10 mouse cellular contexts compared by ENCODE assay signal in the genomic region with DNA sequence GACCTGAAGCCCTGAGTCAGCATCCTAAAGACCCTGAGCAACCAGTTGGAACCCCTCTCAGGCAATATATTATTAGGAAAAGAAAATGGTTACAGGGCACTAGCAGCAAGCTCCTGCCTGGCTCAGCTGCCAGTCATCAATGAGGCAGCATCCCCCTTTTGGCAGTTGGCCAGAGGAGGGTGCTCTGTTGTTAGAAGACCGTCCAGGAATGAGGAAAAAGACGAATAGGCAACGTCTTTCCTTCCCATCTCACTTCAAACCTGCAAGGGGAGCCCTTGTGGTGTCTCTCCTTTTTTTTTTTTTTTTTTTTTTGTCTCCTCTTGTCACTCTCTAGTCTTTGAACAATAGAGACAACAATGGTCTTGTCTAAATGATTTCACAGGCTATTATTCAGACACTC.
A peak's percentile ranks its signal among the peaks of the same experiment; 100 is the strongest.
DNase-seq lines count a peak whose midpoint lies in the region; ATAC-seq and TF ChIP-seq lines count a peak whose summit lies in the region.
"Had no signal": no experiment of that assay in that cellular context is flagged by ENCODE, and none has a peak within 500 bp of the region (broad histone marks: within the 10 kb centered on the region; RNA-seq: fewer than 3 reads in every experiment).

No protein-coding gene starts in this region.

- H3K4me2 ChIP-seq in kidney, embryonic 16.5 days (replicated peaks; ENCODE audit: low read depth, low read length): no peak overlapping the region
- no peak overlapping the region for H3K4me2 ChIP-seq in embryonic facial prominence, embryonic 11.5 days (ENCODE audit: low read depth, low read length)
- H3K4me2 ChIP-seq in midbrain, embryonic 13.5 days (replicated peaks): no peak overlapping the region
- no peak overlapping the region for H3K4me2 ChIP-seq in intestine, embryonic 15.5 days (replicated peaks)
- H3K4me2 ChIP-seq: embryonic facial prominence, embryonic 13.5 days had no signal

- DNase-seq in kidney, postnatal 10 days: peak; percentile 15
- no peak for DNase-seq in ES-E14 (ENCODE audit: low read depth, low spot score)
- DNase-seq in embryonic facial prominence, embryonic 11.5 days (ENCODE audit: low spot score): peak; percentile 35
- no peak for DNase-seq in layer of hippocampus, adult 2 months (ENCODE audit: low spot score in 2 of 2)
- DNase-seq: kidney, adult 8-10 months had no signal

- no peak overlapping the region for H3K27ac ChIP-seq in kidney, embryonic 16.5 days (ENCODE audit: low read length)
- H3K27ac ChIP-seq in ES-E14 (ENCODE audit: insufficient read depth, low read depth, low read length, poor library complexity, severe bottlenecking): no peak overlapping the region
- H3K27ac ChIP-seq in embryonic facial prominence, embryonic 11.5 days (replicated peaks; ENCODE audit: low read depth, low read length): no peak overlapping the region
- no peak overlapping the region for H3K27ac ChIP-seq in midbrain, embryonic 13.5 days
- H3K27ac ChIP-seq in intestine, embryonic 15.5 days: no peak overlapping the region
- H3K27ac ChIP-seq in layer of hippocampus, adult 2 months: no peak overlapping the region
- H3K27ac ChIP-seq: embryonic facial prominence, embryonic 13.5 days had no signal

- no peak for TF ChIP-seq CTCF in layer of hippocampus, adult 2 months (conservative IDR thresholded peaks at IDR 0.05)

- in situ Hi-C loops in ES-E14 (cut with MboI; ENCODE audit: low sequenced_read_pairs in 2 of 2, unreplicated experiment in 2 of 2): no loop called here

- ATAC-seq in kidney, embryonic 16.5 days (ENCODE audit: low FRiP score, low TSS enrichment): no peak
- no peak for ATAC-seq in embryonic facial prominence, embryonic 11.5 days (replicated peaks; ENCODE audit: insufficient number of reproducible peaks, low FRiP score, low TSS enrichment, low read depth)
- peak; percentile 66; the same call in 1 of the 2 replicates for ATAC-seq in midbrain, embryonic 13.5 days
- no peak for ATAC-seq in intestine, embryonic 15.5 days
- ATAC-seq in granulocyte monocyte progenitor cell, adult 5-6 weeks (replicated peaks; ENCODE audit: poor library complexity, severe bottlenecking): no peak

- H3K4me1 ChIP-seq in kidney, embryonic 16.5 days (ENCODE audit: insufficient read depth, low read length): no peaks in the 10 kb centered on the region
- H3K4me1 ChIP-seq in ES-E14 (ENCODE audit: control insufficient read depth in 2 of 2, insufficient read depth in 2 of 2, low read length in 2 of 2, poor library complexity in 1 of 2): peaks cover 0 to 3% of the 10 kb centered on the region in 2 experiments; a peak in 1 of 4 replicates
- H3K4me1 ChIP-seq in embryonic facial prominence, embryonic 11.5 days (ENCODE audit: control insufficient read depth, insufficient read depth, low read length): no peaks in the 10 kb centered on the region
- H3K4me1 ChIP-seq in midbrain, embryonic 13.5 days (replicated peaks): no peaks in the 10 kb centered on the region
- H3K4me1 ChIP-seq in intestine, embryonic 15.5 days (replicated peaks): no peaks in the 10 kb centered on the region
- H3K4me1 ChIP-seq: embryonic facial prominence, embryonic 13.5 days had no signal

- no peaks in the 10 kb centered on the region for H3K27me3 ChIP-seq in kidney, embryonic 16.5 days (ENCODE audit: insufficient read depth, low read length)
- H3K27me3 ChIP-seq in embryonic facial prominence, embryonic 11.5 days (ENCODE audit: control insufficient read depth, insufficient read depth, low read length): no peaks in the 10 kb centered on the region
- no peaks in the 10 kb centered on the region for H3K27me3 ChIP-seq in midbrain, embryonic 13.5 days
- no peaks in the 10 kb centered on the region for H3K27me3 ChIP-seq in intestine, embryonic 15.5 days (replicated peaks)
- H3K27me3 ChIP-seq: embryonic facial prominence, embryonic 13.5 days had no signal

- H3K9me3 ChIP-seq in kidney, embryonic 16.5 days (ENCODE audit: low read length): no peaks in the 10 kb centered on the region
- H3K9me3 ChIP-seq in ES-E14 (ENCODE audit: control insufficient read depth, insufficient read depth, low read depth, low read length): no peaks in the 10 kb centered on the region
- no peaks in the 10 kb centered on the region for H3K9me3 ChIP-seq in embryonic facial prominence, embryonic 11.5 days (replicated peaks; ENCODE audit: control insufficient read depth, low read length)
- H3K9me3 ChIP-seq in midbrain, embryonic 13.5 days: peaks cover 3% of the 10 kb centered on the region; the same call in 1 of the 2 replicates
- no peaks in the 10 kb centered on the region for H3K9me3 ChIP-seq in intestine, embryonic 15.5 days
- H3K9me3 ChIP-seq: embryonic facial prominence, embryonic 13.5 days had no signal

- H3K9ac ChIP-seq in kidney, embryonic 16.5 days (replicated peaks; ENCODE audit: low read length): no peak overlapping the region
- no peak overlapping the region for H3K9ac ChIP-seq in ES-E14 (ENCODE audit: insufficient read depth, low read depth, low read length, poor library complexity, severe bottlenecking)
- no peak overlapping the region for H3K9ac ChIP-seq in embryonic facial prominence, embryonic 11.5 days (replicated peaks; ENCODE audit: low read length)
- H3K9ac ChIP-seq in midbrain, embryonic 13.5 days (replicated peaks): no peak overlapping the region
- H3K9ac ChIP-seq in intestine, embryonic 15.5 days: no peak overlapping the region
- H3K9ac ChIP-seq: embryonic facial prominence, embryonic 13.5 days had no signal

- H3K36me3 ChIP-seq in kidney, embryonic 16.5 days (ENCODE audit: insufficient read depth, low read length): no peaks in the 10 kb centered on the region
- no peaks in the 10 kb centered on the region for H3K36me3 ChIP-seq in ES-E14 (ENCODE audit: control insufficient read depth, insufficient read depth, low read length, poor library complexity, severe bottlenecking)
- no peaks in the 10 kb centered on the region for H3K36me3 ChIP-seq in embryonic facial prominence, embryonic 11.5 days (replicated peaks; ENCODE audit: control insufficient read depth, insufficient read depth, low read depth, low read length)
- H3K36me3 ChIP-seq in midbrain, embryonic 13.5 days: no peaks in the 10 kb centered on the region
- H3K36me3 ChIP-seq in intestine, embryonic 15.5 days: no peaks in the 10 kb centered on the region
- H3K36me3 ChIP-seq: embryonic facial prominence, embryonic 13.5 days had no signal

- H3K4me3 ChIP-seq in kidney, embryonic 16.5 days (ENCODE audit: low read length): no peak overlapping the region
- H3K4me3 ChIP-seq in ES-E14 (ENCODE audit: insufficient read depth in 1 of 2, low read depth in 1 of 2, low read length in 2 of 2, poor library complexity in 1 of 2, severe bottlenecking in 1 of 2): no peak overlapping the region
- no peak overlapping the region for H3K4me3 ChIP-seq in embryonic facial prominence, embryonic 11.5 days (ENCODE audit: low read depth, low read length)
- no peak overlapping the region for H3K4me3 ChIP-seq in midbrain, embryonic 13.5 days (replicated peaks)
- no peak overlapping the region for H3K4me3 ChIP-seq in intestine, embryonic 15.5 days (replicated peaks)
- H3K4me3 ChIP-seq in layer of hippocampus, adult 2 months: no peak overlapping the region
- H3K4me3 ChIP-seq: embryonic facial prominence, embryonic 13.5 days had no signal

- WGBS in kidney, embryonic 16.5 days: 14% methylated on average over 3 of the region's 3 CpGs
- 9% methylated on average over 3 of the region's 3 CpGs for WGBS in embryonic facial prominence, embryonic 11.5 days
- WGBS in midbrain, embryonic 13.5 days: 6% methylated on average over 3 of the region's 3 CpGs
- WGBS in intestine, embryonic 15.5 days: 17% methylated on average over 3 of the region's 3 CpGs

TF ChIP-seq in ES-E14, 5 proteins besides CTCF, POLR2A, EP300 and RAD21:
- peak; percentile 94 for TF ChIP-seq ZNF384 (IDR thresholded peaks at IDR 0.05; ENCODE audit: low read depth, low read length)
- no peak for TF ChIP-seq CHD2 (IDR thresholded peaks at IDR 0.05; ENCODE audit: low read depth, low read length)
- TF ChIP-seq HCFC1 (IDR thresholded peaks at IDR 0.05; ENCODE audit: borderline replicate concordance, insufficient read depth, low read length): no peak
- TF ChIP-seq ZC3H11A (IDR thresholded peaks at IDR 0.05; ENCODE audit: borderline replicate concordance, low read depth, low read length): peak; percentile 29; the same call in 1 of the 2 replicates
- TF ChIP-seq MAFK (IDR thresholded peaks at IDR 0.05; ENCODE audit: insufficient read depth, low read depth, low read length): peak; percentile 6; the same call in 1 of the 2 replicates

Comparison
In these comparisons a context has a peak if more than half of its experiments do, and no peak if none do; other contexts are left out.
1. DNase-seq: peak in kidney, postnatal 10 days (single experiment) and embryonic facial prominence, embryonic 11.5 days (single experiment); none in ES-E14 (single experiment) and layer of hippocampus, adult 2 months (0 of 2).